Mouse (Mus musculus): ENCODE data around the gene Ncaph.

GRCm38 (mm10) chr2:127074116-127074515, 59.6 kb downstream of the Ncaph start:
- TF ChIP-seq POLR2A (IDR thresholded peaks at IDR 0.05; ENCODE audit: borderline replicate concordance, extremely low read depth, low read depth, low read length) (no peak), CTCF (IDR thresholded peaks at IDR 0.05; ENCODE audit: insufficient read depth, low read length) (no peak)

Data from lung, adult 2 months (tissue).